Mouse (Mus musculus): ENCODE measurements at regions not wholly inside any gene's neighbourhood (a gene's known extent, or its start where the extent isn't known, plus 50 kb on each side); places are given as distances from the start of the nearest gene placed in this dataset.

GRCm38 (mm10) chr2:79186878-79187277 lies 68.3 kb upstream of the Itga4 start:
- DNase-seq (ENCODE audit: low spot score in 2 of 2): no peak

- no peak for DNase-seq (ENCODE audit: low spot score in 2 of 2)
Measured at GRCm38 (mm10) chr2:79188511-79189193, 66.6 kb upstream of the Itga4 start.

- no peak for DNase-seq (ENCODE audit: low spot score in 2 of 2)
Measured at GRCm38 (mm10) chr2:79193851-79194250, 61.4 kb upstream of the Itga4 start.

- DNase-seq (ENCODE audit: low spot score in 2 of 2): no peak
Measured at GRCm38 (mm10) chr2:79201677-79202076, 53.5 kb upstream of the Itga4 start.

Data from frontal cortex, postnatal 36 days (tissue).